Mouse (Mus musculus) embryonic stem cell, embryonic (primary cell): ENCODE data around the gene Usb1.

Experiments
- CTCF ChIA-PET, 4 experiments: fragments of 300-600 bp in 2 of 4; fragments of 350-600 bp in 2 of 4; sonication (Branson Sonifier 250); formaldehyde crosslinking; loops; one replicate each; lab custom pipeline; 2022; ENCODE audit warnings: inconsistent platforms in 2 of 4; lab: Charles Lee
- POLR2A ChIA-PET, 4 experiments: fragments of 300-600 bp in 2 of 4; fragments of 350-600 bp in 2 of 4; sonication (Branson Sonifier 250); formaldehyde crosslinking; loops; one replicate each; lab custom pipeline; 2022; ENCODE audit warnings: antibody characterized with exemption in 4 of 4, inconsistent platforms in 1 of 4; lab: Charles Lee

Usb1 gene

DNA sequence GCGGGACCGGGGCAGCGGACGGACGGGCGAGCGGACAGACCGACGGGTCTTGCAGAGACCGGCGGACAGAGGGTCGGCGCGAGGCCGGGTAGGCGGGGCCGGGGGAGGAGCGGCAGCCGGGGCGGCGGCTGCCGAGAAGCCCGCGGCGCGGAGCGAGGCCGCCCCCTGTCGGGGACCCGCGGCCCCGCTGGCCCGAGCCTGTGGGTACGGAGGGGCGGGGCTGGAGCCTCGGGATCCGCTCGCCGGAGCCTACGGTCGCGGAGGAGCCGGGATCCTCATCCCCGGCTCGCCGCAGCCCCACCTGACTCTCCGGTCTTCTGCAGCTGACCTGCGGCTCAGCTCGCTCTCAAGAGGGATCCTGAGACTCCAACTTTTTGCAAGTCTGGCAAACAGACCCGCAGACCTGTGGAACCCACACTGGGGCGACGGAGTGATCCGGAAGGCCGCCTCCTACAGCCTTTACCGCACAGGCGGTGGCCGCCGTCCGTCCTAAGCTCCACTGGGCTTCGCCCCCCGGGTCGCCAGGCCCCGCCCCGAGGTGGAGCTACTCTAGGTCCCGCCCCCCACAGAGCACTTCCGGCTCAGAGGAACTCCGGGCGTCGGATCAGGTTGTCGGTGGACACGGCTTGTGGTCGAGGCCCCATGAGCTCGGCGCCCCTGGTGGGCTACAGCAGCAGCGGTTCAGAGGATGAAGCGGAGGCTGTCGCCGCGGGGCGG is at the start of gene Usb1, which contains the start of gene Zfp319:
TSS of gene Usb1 (plus strand) at position 565 of the 717 bp plus-strand sequence.
TSS of gene Zfp319 (minus strand) at position 231 of the 717 bp plus-strand sequence.
- POLR2A ChIA-PET = interaction anchor here in 3 of 4 experiments (0.5 to 5.0 kb wide), 89 partner anchors 7 to 556 kb away, joined by 3 to 46 read pairs (median 4); partner anchors contain the start of genes Mmp15 (in 3 of the 3), Ccdc113 (in 2 of the 3), Cfap20 (in 1 of the 3) and Dok4 (in 1 of the 3)
- CTCF ChIA-PET = interaction anchor here (0.5 to 3.1 kb wide), 68 partner anchors 9 to 953 kb away, joined by 3 to 43 read pairs (median 4); partner anchors contain the start of genes Tepp (in 3 of the 4), Mmp15 (in 2 of the 4) and Csnk2a2 (in 1 of the 4)

DNA sequence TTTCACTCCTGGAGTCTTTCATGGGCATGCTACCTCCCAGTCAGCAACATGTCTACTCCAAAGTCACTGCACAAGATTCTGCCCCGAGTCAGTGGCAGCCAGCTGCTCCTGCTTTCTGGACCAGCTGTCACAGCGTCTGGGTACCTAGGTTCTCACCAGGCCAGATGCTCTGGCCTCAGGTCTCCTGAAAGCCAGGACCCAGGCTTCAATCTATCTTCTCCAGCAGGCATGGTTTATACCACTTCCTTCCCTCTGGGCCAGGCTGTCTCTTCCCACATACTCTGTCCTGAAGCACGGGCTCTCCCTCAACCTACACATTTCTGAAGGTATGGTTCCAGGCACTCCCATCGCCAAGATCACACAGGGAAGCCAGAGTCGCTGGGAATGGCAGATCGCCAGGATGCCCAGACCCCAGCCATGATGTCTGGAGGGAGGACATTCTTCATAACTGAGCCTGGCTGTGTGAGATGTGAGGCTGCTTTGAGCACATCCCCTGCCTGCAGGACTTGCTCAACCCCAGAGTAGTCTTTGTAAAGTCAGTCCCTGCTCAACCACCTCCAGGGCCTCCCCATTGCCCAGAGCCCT is 42.9 kb upstream of the Usb1 start:
- CTCF ChIA-PET = no interaction called here
- POLR2A ChIA-PET = no interaction called here

GRCm38 (mm10) chr8:95293172-95293571 is 38.9 kb upstream of the Usb1 start:
- POLR2A ChIA-PET = interaction anchor here in 3 of 4 experiments (0.6 to 1.4 kb wide), 4 partner anchors 38 to 612 kb away, joined by 3 to 6 read pairs (median 4); partner anchors contain the start of genes Usb1 (in 1 of the 3) and Zfp319 (in 1 of the 3)
- CTCF ChIA-PET = interaction anchor here in 2 of 4 experiments (0.6 to 1.1 kb wide), 3 partner anchors 16 to 39 kb away, joined by 3 to 5 read pairs (median 4); no protein-coding TSS in a partner anchor

DNA sequence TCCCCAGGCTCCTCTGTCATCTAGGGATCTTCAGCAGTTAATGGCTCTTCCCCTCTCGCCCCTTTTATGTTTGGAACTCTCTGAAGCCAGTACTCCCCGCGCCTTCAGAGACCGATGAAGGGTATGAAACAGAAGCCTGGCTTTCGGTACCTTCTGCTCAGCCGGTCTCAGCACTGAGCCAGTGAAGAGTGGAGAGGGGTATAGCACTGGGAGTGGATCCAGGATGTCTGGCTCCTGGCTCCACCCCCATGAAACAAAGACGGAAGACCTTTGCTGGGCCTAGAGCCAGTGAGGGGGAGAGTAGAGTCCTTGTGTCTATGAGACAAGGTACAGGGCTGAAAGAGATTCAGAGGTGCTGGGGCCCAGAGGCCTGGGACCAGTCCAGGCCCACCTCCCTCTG is 38.2 kb upstream of the Usb1 start:
- POLR2A ChIA-PET = interaction anchor here in 1 of 4 experiments (0.6 to 1.1 kb wide), 2 partner anchors 38 to 611 kb away, joined by 3 to 6 read pairs; partner anchors contain the start of genes Usb1 and Zfp319
- CTCF ChIA-PET = interaction anchor here in 1 of 4 experiments (1.1 kb wide), 1 partner anchor 39 kb away, joined by 5 read pairs; no protein-coding TSS in a partner anchor

DNA sequence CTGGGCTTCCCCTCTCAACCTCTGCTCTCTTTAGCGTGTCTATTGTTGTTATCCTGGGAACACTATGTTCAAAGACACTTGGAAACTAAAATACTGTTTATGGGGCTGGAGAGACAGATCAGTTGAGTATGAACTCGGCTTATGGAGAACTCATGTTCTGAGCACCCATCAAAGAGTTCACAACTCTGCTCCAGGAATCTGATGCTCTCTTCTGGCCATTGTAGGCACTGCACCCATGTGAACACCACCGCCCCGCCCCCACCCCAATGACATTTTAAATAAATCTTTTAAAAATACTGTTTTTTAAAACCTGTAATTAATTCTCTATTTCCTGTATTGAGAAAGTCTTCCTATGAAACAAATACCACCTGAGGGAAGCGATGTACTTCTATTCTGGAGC is 29.7 kb upstream of the Usb1 start:
- POLR2A ChIA-PET = interaction anchor here in 2 of 4 experiments (0.5 to 0.7 kb wide), 3 partner anchors 10 to 146 kb away, joined by 3 to 4 read pairs (median 3); no protein-coding TSS in a partner anchor
- CTCF ChIA-PET = interaction anchor here (0.6 to 2.4 kb wide), 13 partner anchors 21 to 1135 kb away, joined by 3 to 10 read pairs (median 4); partner anchors contain the start of gene Usb1 (in 1 of the 4)

- ChIA-PET CTCF (interaction anchor here (0.7 to 1.1 kb wide), 4 partner anchors 32 to 242 kb away, joined by 3 to 13 read pairs (median 3); no protein-coding TSS in a partner anchor), POLR2A (interaction anchor here in 2 of 4 experiments (0.6 to 1.6 kb wide), 4 partner anchors 21 to 244 kb away, joined by 3 to 5 read pairs (median 4); no protein-coding TSS in a partner anchor)
Observed at GRCm38 (mm10) chr8:95305526-95305925, 26.6 kb upstream of the Usb1 start.

- ChIA-PET CTCF (interaction anchor here in 1 of 4 experiments (1.1 kb wide), 1 partner anchor 33 kb away, joined by 13 read pairs; no protein-coding TSS in a partner anchor), POLR2A (interaction anchor here in 1 of 4 experiments (1.6 kb wide), 1 partner anchor 20 kb away, joined by 3 read pairs; no protein-coding TSS in a partner anchor)
Observed at GRCm38 (mm10) chr8:95306431-95306830, 25.7 kb upstream of the Usb1 start, which contains the start of gene Cngb1. Gene Cngb1 (minus strand): TSS chr8:95306585.

GRCm38 (mm10) chr8:95310342-95310970 is 21.6 kb upstream of the Usb1 start, which contains the start of gene Tepp:
Gene Tepp (plus strand): TSS chr8:95310566.
- ChIA-PET CTCF (interaction anchor here in 3 of 4 experiments (0.6 to 1.7 kb wide), 7 partner anchors 21 to 361 kb away, joined by 3 to 8 read pairs (median 3); partner anchors contain the start of genes Usb1 (in 3 of the 3) and Zfp319 (in 3 of the 3)), POLR2A (interaction anchor here in 2 of 4 experiments (0.5 to 1.4 kb wide), 3 partner anchors 17 to 1001 kb away, joined by 3 to 4 read pairs (median 3); partner anchors contain the start of genes Usb1 (in 1 of the 2) and Zfp319 (in 1 of the 2))

DNA sequence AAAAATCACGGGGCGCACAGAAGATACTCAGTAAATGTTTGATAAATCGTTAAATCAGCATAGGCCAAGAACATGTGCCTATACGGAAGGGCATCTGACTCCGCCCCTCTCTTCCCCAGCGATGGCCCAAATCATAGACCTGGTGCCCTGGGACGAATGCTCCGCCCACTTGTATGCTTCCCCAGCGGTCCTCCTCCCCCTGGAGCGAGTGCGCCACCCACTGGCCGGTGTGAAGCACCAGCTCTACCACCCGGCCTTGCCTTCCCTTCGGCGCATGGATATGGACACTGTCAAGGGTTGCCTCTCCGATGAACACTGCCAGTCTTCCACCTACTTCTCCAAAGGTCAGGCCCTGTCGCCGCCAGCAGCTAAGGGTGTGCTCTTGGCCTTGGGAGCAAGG is 19.2 kb upstream of the Usb1 start:
- CTCF ChIA-PET = interaction anchor here (0.6 to 1.9 kb wide), 18 partner anchors 9 to 123 kb away, joined by 3 to 11 read pairs (median 4); partner anchors contain the start of genes Usb1 (in 2 of the 4), Kifc3 (in 1 of the 4) and Zfp319 (in 1 of the 4)
- POLR2A ChIA-PET = interaction anchor here in 3 of 4 experiments (0.6 to 3.1 kb wide), 7 partner anchors 8 to 537 kb away, joined by 3 to 16 read pairs (median 5); partner anchors contain the start of genes Usb1 (in 2 of the 3) and Zfp319 (in 2 of the 3)

- POLR2A ChIA-PET = interaction anchor here in 3 of 4 experiments (0.5 to 3.1 kb wide), 8 partner anchors 11 to 459 kb away, joined by 3 to 16 read pairs (median 4); partner anchors contain the start of genes Usb1 (in 2 of the 3) and Zfp319 (in 2 of the 3)
Observed at GRCm38 (mm10) chr8:95313857-95314256, 18.2 kb upstream of the Usb1 start.

GRCm38 (mm10) chr8:95314707-95315106 is 17.4 kb upstream of the Usb1 start:
- CTCF ChIA-PET = interaction anchor here in 2 of 4 experiments (1.1 to 1.9 kb wide), 2 partner anchors 17 to 79 kb away, joined by 4 read pairs; partner anchors contain the start of genes Usb1 (in 1 of the 2) and Zfp319 (in 1 of the 2)

More at GRCm38 (mm10) chr8:95313857-95314256, 18.2 kb upstream of the Usb1 start:
- CTCF ChIA-PET = interaction anchor here in 2 of 4 experiments (0.6 to 1.9 kb wide), 5 partner anchors 19 to 312 kb away, joined by 3 to 11 read pairs (median 4); partner anchors contain the start of genes Usb1 (in 1 of the 2) and Zfp319 (in 1 of the 2)

DNA sequence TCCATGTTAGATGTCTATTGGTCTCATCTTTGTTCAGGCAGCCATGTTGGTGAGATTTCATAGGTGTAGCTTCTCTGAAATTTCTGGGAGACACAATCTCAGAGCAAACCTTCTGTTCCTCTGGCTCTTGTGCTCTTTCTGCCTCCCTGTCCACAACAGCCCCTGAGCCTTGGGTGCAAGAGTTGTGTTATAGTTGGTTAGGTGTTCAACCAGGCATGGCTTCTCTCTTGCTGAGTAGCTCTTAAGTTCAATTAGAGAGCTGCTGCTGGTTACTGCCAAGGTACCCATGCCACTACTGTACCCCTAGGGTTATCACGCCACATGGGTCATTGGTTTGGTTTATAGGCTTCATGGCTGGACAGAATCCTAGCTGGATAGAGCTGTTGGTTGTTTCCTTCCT is 16.7 kb upstream of the Usb1 start:
- ChIA-PET POLR2A (interaction anchor here in 2 of 4 experiments (0.5 to 1.1 kb wide), 2 partner anchors 17 to 587 kb away, joined by 3 read pairs; partner anchors contain the start of genes Usb1 (in 1 of the 2) and Zfp319 (in 1 of the 2)), CTCF (interaction anchor here in 2 of 4 experiments (0.9 to 1.1 kb wide), 2 partner anchors 16 to 17 kb away, joined by 3 to 4 read pairs; partner anchors contain the start of genes Usb1 (in 2 of the 2) and Zfp319 (in 2 of the 2))

More at GRCm38 (mm10) chr8:95314707-95315106, 17.4 kb upstream of the Usb1 start:
- POLR2A ChIA-PET = interaction anchor here in 1 of 4 experiments (1.0 to 1.1 kb wide), 2 partner anchors 165 to 588 kb away, joined by 3 read pairs; no protein-coding TSS in a partner anchor

GRCm38 (mm10) chr8:95320224-95321139 is 11.6 kb upstream of the Usb1 start:
- POLR2A ChIA-PET = interaction anchor here in 3 of 4 experiments (0.6 to 4.4 kb wide), 9 partner anchors 8 to 225 kb away, joined by 3 to 35 read pairs (median 3); partner anchors contain the start of genes Usb1 (in 3 of the 3) and Zfp319 (in 2 of the 3)
- CTCF ChIA-PET = interaction anchor here (0.5 to 3.8 kb wide), 14 partner anchors 8 to 405 kb away, joined by 3 to 17 read pairs (median 3); partner anchors contain the start of genes Usb1 (in 2 of the 4) and Zfp319 (in 2 of the 4)

- POLR2A ChIA-PET = interaction anchor here in 2 of 4 experiments (1.4 to 1.8 kb wide), 2 partner anchors 8 to 9 kb away, joined by 5 read pairs; partner anchors contain the start of genes Usb1 (in 2 of the 2) and Zfp319 (in 1 of the 2)
- CTCF ChIA-PET = interaction anchor here in 1 of 4 experiments (3.8 kb wide), 1 partner anchor 8 kb away, joined by 14 read pairs; the partner anchor contains the start of genes Usb1 and Zfp319
Observed at GRCm38 (mm10) chr8:95323201-95323600, 8.9 kb upstream of the Usb1 start.
